Mouse (Mus musculus): ENCODE measurements around the gene 2610021A01Rik.
"Not testable (repeated sequence)": the region's sequence is repeated elsewhere in the genome, so short reads cannot be mapped to it uniquely, and the experiment has no call there.

The 2610021A01Rik gene

GRCm38 (mm10) chr7:41599034-41599813, at the start of gene 2610021A01Rik:
TSS of gene 2610021A01Rik (plus strand) at chr7:41599230.
- DNase-seq (ENCODE audit: low read depth, low spot score), result peak; percentile 83

- DNase-seq (ENCODE audit: low read depth, low spot score), result no peak
Observed at GRCm38 (mm10) chr7:41560681-41561080, 38.3 kb upstream of the 2610021A01Rik start.

- not testable (repeated sequence) for DNase-seq (ENCODE audit: low read depth, low spot score)
Observed at GRCm38 (mm10) chr7:41573562-41573961, 25.5 kb upstream of the 2610021A01Rik start, which contains the start of gene Gm6871. TSS of gene Gm6871 (minus strand) at chr7:41573662.

GRCm38 (mm10) chr7:41577956-41578355, 21.1 kb upstream of the 2610021A01Rik start:
- DNase-seq (ENCODE audit: low read depth, low spot score), result no peak

- DNase-seq (ENCODE audit: low read depth, low spot score), result no peak
Observed at GRCm38 (mm10) chr7:41582028-41582427, 17.0 kb upstream of the 2610021A01Rik start.

GRCm38 (mm10) chr7:41587831-41588230, 11.2 kb upstream of the 2610021A01Rik start:
- not testable (repeated sequence) for DNase-seq (ENCODE audit: low read depth, low spot score)

- no peak for DNase-seq (ENCODE audit: low read depth, low spot score)
Observed at GRCm38 (mm10) chr7:41598615-41599014, 415 bp upstream of the 2610021A01Rik start.

GRCm38 (mm10) chr7:41599932-41600548, 1.0 kb downstream of the 2610021A01Rik start:
- no peak for DNase-seq (ENCODE audit: low read depth, low spot score)

GRCm38 (mm10) chr7:41611654-41612053, 12.6 kb downstream of the 2610021A01Rik start:
- DNase-seq (ENCODE audit: low read depth, low spot score), result no peak

- DNase-seq (ENCODE audit: low read depth, low spot score), result not testable (repeated sequence)
Observed at GRCm38 (mm10) chr7:41616241-41616640, 17.2 kb downstream of the 2610021A01Rik start.

GRCm38 (mm10) chr7:41632409-41633220, 33.6 kb downstream of the 2610021A01Rik start, which contains the start of gene Zfp788:
TSS of gene Zfp788 (plus strand) at chr7:41633203.
- peak; percentile 82 for DNase-seq (ENCODE audit: low read depth, low spot score)

GRCm38 (mm10) chr7:41633221-41633984, 34.4 kb downstream of the 2610021A01Rik start:
- peak; percentile 85 for DNase-seq (ENCODE audit: low read depth, low spot score)

- not testable (repeated sequence) for DNase-seq (ENCODE audit: low read depth, low spot score)
Observed at GRCm38 (mm10) chr7:41674326-41674725, 75.3 kb downstream of the 2610021A01Rik start.

All from embryo, embryonic 11.5 days (tissue).